Mouse (Mus musculus) layer of hippocampus, adult 11-12 months (tissue): ENCODE data around the gene Dpp8.
"Not testable (repeated sequence)": the region's sequence is repeated elsewhere in the genome, so short reads cannot be mapped to it uniquely, and the experiment has no call there.

Experiments
- DNase-seq: peaks from one replicate; pipeline ENCODE4 v3.0.0; 2022; ENCODE audit warnings: low spot score

Gene Dpp8

DNA sequence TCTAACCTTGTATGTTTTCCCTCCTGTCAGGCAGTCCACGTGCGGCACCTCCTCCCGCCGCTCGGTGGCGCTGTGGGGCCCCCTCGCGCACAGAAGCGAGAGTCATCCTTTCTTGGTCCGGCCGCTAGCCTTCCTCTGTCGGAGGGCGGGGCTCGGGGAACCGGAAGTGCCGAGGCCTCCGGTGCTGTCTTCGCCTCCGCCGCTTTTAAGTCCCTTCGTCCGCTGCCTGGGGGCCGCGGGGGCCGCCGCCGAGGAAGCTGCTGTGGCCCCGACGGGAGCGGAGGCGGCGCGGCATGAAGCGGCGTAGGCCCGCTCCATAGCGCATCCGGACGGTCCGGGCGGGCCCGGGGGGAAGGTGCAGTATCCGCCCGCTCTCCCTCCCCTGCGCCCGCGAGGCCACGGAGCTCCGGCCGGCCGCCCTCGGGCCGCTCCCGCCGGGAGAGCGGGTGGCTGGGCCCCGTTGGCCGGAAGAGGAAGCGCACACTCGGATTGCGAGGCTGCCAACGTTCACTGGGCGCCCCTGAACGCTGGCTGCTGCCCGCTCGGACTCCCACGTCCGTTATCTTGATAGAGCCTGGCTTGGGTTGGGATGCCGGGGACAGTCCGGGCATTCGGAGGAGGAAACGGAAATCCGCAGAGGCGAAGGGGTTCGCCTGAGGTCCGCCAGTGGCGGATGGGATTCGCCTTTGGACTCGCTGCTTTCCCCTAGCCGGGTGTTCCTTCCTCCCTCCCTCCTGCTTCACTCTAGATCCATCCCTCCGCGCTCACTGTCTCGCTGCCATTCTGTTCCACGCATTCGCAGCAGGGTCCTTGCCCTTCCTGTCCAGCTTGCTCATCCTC is at the start of gene Dpp8:
Gene Dpp8, plus strand, starts transcription at position 146 of the 840 bp plus-strand sequence.
- peak; percentile 95 for DNase-seq

DNA sequence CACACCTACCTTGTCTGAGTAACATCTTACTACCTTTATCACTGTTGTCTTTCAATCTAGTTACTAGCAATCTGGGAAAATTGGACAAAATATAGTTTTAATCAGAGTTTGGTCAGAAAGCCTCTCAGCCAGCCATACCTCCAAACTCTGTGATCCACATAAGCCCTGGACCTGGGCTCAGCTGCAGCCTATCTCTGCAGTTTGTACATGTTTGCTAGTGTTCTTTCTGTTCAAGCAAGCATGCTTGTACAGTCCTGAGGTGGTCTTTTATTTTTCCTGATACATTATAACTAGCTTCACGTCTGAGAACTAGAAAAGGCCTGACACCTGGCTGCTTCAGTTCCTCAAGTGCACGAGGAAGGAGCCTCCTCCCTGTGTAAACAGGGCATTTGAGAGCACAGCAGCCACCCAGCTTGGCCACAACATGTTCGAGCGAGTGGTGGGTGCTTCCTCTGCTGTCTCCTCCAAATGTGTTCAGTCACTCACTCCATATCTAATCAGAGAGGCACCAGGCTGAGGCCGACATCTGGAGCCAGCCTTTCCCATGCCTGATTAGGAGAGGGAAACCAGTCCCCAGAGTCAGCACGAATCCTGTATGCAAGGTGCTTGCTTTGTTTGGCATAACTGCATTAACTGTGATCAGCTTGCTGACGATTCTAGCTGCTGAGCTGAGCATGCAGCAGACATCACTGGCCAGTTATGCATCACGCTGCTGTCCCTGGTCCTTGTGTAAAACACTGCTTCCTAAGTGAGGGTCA is 47.0 kb upstream of the Dpp8 start:
- DNase-seq: no peak

DNA sequence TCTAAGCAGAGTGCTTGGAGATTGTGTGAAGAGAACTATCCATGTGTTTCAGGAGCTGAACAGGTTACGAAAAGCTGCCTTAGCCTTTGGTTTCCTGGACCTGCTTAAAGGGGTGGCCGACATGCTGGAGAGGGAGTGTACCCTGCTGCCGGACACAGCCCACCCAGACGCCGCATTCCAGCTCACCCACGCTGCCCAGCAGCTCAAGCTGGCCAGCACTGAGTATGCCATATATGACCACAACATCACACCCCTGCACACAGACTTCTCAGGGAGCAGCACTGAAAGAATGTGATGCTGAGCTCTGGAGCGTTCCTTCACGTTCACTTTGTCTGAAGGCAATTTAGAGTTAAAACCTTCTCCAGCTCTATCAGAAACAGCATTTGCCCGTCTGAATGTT is 46.4 kb upstream of the Dpp8 start:
- no peak for DNase-seq

DNA sequence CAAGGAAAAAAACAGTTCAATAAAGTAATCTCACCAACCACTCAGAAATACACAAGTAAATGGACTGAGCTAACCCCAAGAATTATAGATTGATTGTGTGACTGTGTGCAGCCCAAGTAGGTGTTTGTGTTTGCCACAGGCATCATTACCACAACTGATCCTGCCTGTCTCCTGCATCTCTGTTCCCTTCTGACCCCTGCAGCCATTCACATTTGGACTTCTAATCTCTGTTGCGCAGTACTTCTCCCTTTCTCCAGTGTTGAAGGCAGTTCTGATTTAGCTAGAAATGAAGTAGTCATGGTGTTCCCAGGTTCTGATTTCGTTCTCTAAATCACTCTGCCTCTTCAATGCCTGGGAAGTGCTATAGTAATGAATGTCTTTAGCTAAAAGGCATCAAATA is 44.6 kb upstream of the Dpp8 start:
- no peak for DNase-seq

DNA sequence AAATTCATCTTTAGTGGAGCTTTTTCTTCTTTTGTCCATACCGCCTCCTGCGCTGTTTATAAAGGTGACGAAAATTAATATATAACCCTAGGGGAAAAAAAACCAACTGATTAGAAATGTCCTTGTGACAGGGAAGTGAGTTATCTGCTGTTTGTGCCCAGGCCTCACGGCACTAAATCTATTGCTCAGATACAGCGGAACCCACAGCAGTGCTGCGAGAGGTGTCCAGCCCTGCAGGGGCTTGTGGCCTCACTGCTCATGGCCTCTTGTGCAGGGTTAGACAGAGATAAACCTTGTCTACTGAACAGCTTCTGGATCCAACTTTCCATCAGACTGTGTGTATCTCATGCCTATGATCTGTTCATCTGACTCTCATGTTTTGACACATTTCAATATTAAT is 43.8 kb upstream of the Dpp8 start:
- no peak for DNase-seq

DNA sequence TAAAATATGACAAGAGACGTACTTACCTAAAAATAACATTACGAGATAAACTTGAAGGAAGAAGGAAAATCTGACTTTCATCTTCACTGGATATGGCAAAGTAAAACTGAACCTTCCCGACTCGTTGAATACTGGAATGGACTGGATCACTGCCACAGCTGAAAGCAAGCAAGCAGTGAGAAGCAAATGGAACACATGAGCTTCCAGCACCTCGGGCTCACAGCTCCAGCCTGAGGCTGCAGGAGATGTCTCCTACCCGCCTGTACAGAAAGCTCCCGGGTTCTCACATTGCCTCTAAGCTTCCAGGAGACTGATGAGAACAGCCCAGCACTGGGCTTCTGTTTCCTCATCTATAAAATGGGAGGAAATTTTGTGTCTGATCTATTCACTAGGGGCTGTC is 41.9 kb upstream of the Dpp8 start:
- no peak for DNase-seq

DNA sequence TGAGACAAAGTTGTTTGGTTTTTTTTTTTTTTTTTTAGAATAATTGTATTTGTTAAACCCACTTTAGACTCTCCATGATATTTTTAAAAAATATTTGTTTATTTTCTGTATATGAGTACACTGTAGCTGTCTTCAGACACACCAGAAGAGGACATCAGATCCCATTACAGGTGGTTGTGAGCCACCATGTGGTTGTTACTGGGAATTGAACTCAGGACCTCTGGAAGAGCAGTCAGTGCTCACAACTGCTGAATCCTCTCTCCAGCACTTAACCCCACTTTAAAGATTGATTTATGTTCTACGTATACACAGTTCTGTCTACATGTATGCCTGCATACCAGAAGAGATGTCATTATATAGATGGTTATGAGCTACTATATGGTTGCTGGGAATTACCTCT is 36.8 kb upstream of the Dpp8 start:
- DNase-seq: not testable (repeated sequence)

DNA sequence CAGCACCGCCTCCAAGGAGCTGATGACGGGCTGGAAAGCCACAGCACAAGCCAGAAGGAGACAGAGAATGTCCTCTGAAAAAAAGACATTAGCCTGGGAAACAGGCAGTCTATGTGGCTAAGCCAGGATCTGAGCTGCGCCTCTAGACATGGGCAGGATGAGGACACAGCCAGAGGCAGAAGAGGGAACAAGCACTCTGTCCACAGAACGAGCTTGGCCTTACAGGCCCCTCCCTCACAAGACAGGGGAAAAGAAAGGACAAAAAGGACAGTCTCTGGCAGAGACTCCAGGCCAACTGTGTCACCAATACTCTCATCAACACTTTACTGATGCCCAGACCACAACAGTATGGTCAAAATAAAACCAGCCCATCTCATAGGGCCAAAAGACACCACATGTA is 30.7 kb upstream of the Dpp8 start:
- no peak for DNase-seq

DNA sequence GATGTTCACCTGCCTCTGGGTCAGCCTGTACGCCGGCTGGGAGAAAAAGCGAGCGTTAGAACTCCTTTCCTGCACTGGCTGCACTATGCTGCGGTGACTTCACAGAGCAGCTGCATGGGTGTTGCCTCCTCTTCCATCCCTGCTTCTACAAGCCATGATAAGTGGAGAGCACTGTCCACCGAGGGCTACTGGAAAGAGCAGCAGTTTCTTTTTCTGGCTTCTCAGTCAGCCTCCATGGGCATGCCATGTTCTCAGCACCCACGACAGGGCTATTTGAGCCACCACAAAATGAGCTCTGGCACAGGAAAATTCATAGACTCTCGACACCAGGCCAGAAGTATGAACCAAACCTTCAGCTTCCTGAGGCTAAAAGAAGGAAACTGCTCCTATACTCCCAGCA is 26.5 kb upstream of the Dpp8 start:
- no peak for DNase-seq

DNA sequence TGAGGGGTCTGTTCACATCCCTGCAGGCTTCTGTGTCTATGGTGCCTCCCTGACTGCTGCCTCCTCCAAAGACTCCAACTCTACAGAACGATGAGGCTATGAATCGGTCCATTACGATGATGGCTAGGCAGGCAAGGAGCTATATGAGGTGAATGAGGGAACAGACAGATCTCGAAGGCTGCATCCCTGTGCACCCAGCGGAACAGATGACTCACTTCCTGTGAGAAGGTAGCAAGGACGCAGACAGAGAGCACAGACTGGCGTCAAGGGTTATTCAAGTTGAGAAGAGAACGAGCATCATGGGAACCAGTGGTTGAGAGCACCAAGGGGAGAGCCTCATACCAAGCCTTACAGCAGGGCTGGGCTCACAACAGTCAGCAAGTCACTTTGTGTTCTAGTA is 21.6 kb upstream of the Dpp8 start:
- DNase-seq: no peak

DNA sequence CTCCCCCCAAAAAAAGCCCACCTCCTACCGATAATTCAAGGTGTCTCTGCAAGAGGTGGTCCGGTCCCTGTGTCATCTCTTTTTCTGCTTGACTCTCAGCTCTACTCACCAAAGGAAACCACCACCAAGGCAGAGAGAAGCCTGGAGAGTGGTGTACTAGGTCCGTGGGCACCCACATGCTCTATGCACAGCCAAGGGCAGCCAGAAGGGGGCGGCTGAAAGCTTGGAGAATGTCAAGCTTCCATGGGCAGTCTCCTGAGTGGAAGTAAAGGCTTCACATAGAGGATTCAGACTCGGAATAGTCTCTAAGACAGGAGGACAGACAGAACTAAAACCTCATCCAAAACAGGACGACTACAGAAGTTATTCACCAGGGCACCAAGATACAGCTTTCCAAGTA is 20.9 kb upstream of the Dpp8 start:
- DNase-seq: no peak

DNA sequence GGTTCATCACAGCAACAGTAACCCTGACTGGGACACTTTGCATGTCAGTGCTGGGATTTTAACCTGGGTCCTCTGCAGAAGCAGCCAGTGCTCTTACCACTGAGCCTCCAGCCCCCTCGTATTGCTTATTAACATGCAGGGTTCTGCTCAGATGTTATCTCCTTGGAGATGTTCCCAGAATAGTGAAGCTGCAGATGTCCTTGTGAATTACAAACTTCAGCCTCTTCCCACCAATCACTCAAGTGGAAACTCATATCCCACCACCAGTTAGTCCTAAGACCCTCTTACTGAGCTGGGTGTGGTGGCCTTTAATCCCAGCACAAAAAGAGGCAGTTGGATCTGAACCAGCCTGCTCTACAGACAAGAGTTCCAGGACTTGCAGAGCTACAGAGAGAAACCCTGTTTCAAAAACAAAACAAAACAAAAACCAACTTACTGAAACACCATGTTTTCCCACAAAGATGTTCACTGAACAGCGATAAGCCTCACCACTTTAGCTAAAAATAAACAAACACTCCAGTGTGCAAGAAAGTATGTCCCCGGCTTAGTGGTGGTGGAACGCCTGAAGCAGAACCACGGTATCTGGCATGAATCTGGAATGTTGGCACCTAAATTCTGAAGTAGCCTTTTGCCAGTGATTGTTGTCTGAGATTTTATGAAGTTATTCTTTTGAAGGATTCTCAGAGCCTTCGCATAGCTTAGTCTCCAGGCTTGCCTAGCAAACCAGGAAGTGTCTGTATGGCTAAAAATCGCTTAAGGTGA is 16.6 kb upstream of the Dpp8 start:
- DNase-seq: no peak

DNA sequence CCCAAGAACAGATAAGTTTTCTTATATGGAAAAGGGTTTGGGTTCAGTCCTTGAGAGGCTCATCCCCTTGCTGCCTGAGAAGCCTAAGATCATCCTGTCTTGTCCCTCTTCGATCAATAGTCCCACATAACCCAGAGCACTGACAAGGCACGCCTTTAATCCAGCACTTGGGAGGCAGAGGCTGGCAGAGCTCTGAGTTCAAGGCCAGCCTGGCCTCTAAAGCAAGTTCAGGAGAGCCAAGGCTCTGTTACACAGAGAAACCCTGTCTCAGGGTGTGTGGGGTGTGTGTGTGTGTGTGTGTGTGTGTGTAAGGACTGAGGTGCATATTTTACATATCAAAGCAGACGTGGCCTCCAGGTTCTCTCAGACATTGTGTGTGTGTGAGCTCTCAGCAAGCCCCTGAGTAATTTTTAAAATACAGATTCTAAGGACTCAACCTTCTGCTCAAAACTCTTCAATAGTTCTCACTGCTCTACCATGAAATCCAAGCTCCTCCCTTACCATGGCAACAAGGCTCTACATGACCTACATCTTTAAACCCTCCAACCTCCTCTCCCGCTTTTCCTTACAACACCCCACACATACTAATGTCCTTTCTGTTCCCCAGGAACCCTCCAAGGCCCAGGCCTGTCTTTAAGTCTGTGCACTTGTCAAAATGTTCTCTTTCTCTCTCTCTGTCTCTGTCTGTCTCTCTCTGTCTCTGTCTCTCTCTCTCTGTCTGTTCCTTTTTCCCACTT is 15.8 kb upstream of the Dpp8 start:
- no peak for DNase-seq

DNA sequence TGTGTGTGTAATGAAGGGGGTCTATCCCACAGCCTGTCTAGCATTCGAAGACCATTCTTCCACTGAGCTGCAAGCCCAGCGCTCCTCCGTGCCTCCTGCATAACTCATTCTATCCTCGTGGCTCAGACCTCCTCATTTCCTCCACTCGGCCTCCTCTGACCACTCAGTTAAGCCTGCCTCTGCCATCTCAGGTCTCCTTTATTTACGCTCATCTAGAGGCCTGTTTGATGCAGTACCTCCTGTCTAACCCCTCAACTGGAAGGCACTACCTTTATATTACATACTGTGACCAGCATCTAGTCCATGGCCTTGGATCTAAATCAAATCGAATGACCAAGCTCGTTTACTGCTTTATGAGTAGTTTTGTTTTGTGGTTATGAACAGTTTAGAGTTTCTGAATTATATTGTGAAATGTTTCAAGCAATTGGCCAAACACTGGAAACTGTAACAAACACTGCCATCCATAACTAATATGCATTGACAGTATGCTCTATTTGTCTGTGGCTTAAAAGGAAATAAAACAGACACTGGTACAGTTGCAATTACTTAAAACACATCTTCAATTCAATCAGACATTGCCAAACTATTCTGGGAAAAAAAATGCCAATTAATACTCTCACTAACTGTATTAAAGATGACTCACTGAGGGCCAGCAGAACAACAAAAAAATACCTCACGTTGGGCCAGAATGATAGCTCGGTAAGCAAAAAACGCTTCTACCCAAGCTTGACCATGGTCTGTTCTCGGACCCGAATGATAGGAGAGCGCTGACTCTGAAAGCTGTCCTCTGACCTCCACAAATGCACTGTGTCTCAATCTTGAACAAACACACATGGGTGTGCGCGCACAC is 15.0 kb upstream of the Dpp8 start:
- DNase-seq: no peak

DNA sequence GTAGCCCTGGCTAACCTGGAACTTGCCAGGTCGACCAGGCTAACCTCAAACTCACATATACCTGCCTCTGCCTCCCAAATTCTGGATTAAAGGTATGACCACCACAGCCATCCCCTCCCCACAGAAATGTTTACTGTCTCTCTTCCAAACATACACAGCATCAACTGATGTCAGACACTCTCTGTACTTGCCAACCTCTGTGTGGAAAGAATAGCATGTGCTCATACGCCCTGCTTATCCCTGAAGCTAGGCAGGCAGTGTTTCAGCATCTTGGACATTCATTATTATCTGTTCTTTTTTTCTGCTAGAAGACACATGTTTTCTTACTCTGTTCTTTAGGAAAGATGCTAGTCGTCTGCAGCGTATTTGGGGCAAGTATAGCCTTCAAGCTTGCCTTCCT is 14.3 kb upstream of the Dpp8 start:
- no peak for DNase-seq

DNA sequence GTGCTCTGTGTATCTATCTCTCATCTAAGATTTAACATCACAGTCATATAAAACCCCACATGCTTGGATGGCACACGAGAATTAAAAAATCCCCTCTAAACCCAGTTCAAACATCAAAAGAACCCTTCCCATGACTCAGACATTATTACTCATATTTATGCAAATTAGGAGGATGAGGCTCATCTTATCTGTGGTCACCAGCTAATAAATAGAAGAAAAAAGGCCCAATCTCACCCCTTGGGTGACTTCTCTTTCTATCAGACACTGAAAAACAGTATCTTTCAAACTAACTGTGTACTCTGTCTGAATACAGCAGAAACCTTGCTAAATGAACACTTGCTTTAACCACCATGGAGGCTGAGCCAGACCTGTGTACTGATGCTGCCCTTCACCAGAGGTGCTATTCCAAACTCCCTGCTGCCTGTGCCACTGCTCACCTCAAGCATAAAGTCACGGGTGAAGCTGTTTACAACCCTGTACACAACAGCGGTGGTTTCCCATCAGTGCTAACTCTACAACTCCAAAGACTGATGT is 13.6 kb upstream of the Dpp8 start:
- DNase-seq: no peak

DNA sequence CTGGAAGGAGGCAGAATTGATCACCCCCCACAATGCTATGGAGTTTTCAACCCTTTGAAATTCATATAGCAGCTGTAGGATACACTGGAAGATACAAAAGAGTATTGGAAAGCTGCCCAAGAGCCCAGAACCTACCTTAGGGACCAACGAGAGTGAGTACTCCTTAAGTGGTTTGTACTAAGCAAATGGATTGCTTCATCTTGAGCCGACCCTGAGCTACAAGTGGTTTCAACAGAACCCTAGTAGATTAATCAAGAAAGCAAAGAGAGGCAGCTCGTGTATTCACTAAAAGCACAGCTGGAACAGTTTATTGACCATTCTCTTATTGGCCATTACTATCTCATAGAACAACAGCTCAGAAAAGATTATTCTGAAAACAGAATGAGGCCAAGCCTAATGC is 13.1 kb upstream of the Dpp8 start:
- no peak for DNase-seq

DNA sequence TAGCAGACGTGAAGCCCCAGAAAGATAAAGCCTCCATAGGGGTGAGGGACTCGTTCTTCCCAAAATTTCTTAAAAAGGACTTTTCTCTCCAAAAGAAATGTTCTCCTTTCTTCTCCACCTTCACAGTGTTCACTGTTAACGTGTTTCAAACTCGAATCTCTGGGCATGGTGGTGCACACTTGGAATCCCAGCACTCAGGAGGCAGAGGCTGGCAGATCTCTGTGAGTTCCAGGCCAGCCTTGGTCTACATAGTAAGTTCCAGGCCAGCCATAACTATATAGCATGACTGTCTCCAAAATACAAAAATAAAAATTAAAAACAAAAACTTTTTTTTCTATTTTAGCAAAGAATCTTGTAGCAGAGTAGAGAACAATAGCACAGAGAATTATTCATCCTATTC is 12.1 kb upstream of the Dpp8 start:
- DNase-seq: no peak

DNA sequence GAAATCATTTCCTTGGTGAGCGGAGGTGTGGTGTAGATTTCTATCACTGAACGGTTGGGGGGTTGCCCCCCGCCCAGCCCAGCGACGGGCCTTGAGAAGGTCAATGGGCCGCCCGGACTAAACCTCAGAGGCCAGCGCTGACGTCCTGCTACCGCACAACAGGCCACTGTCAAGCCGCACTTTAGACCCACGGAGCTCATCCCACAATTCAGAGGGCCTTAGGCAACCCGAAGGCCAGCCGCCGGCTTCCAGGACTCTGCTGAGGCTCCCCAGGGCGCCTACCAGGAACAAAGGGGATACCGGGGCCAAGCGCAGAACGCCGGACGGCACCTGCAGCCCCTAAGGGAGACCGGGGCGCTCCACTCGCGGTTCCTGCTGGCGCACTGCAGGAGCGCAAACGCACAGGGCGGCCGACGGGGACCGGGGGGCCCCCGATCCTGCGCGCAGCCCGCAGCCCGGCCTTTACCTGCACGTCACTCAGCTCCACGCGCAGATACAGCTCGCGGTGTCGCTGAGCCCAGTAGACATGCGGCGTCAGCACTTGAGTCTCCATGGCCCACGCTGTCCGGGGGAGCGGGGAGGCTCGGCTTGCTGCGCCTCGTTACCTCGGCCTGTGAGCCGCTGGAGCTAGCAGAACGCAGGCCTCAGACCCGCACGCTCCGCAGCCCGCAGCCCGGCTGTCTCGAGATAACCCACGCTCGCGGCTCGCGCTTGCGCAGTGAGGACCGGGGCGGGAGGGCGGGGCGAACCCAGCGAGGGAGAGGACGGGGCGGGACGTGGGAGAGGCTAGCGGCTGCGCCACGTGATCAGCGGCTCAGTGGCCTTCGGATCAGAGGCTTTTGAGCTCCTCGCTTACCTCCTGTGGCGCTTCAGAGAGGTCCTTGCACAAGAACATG is 11.0 kb upstream of the Dpp8 start, which contains the start of gene Hacd3:
Gene Hacd3, minus strand, starts transcription at position 703 of the 896 bp plus-strand sequence.
- DNase-seq: peak; percentile 86
